Mouse (Mus musculus): ENCODE results near the gene Numbl. TPM values are rescaled to one million over a fixed set of nuclear protein-coding genes. Genes with fewer than 3 reads are reported as not detected.

Numbl gene
- total and polyA plus RNA-seq, 3 experiments: 3.7 to 9.7 (median 6.1) TPM

GRCm38 (mm10) chr7:27310996-27311535 lies 52.8 kb downstream of the Numbl start:
- H3K4me1 ChIP-seq (ENCODE audit: control insufficient read depth, insufficient read depth, low read length): peaks cover 7% of the 10 kb centered on the region
- H3K79me2 ChIP-seq (replicated peaks; ENCODE audit: control insufficient read depth, insufficient read depth, low read length): no peaks in the 10 kb centered on the region
- intact Hi-C loops (cut with DNase I): no loop called here
- no peak overlapping the region for H3K4me3 ChIP-seq
- no peak overlapping the region for H3K9ac ChIP-seq (ENCODE audit: low read depth, low read length)
- H3K27ac ChIP-seq: no peak overlapping the region
- no peak for DNase-seq
- H3K36me3 ChIP-seq (ENCODE audit: control insufficient read depth, insufficient read depth, low read length): peaks cover 5% of the 10 kb centered on the region; the same call in 1 of the 2 replicates
- no peaks in the 10 kb centered on the region for H3K27me3 ChIP-seq (ENCODE audit: control insufficient read depth, insufficient read depth, low read length)
- TF ChIP-seq EP300 (IDR thresholded peaks at IDR 0.05; ENCODE audit: insufficient read depth, low read depth, low read length) (no peak), CTCF (IDR thresholded peaks at IDR 0.05) (no peak), POLR2A (IDR thresholded peaks at IDR 0.05; ENCODE audit: insufficient read depth, low read depth, low read length) (no peak)
- WGBS: 43% methylated on average over 8 of the region's 8 CpGs

- TF ChIP-seq EP300 (IDR thresholded peaks at IDR 0.05; ENCODE audit: insufficient read depth, low read depth, low read length) (no peak), POLR2A (IDR thresholded peaks at IDR 0.05; ENCODE audit: insufficient read depth, low read depth, low read length) (no peak), CTCF (IDR thresholded peaks at IDR 0.05) (no peak)
- intact Hi-C loops (cut with DNase I): no loop called here
These were observed 53.5 kb downstream of the Numbl start for GRCm38 (mm10) chr7:27311651-27312284.

GRCm38 (mm10) chr7:27314393-27314792 lies 56.2 kb downstream of the Numbl start:
- no peak for DNase-seq
- Histone ChIP-seq H3K9ac (ENCODE audit: low read depth, low read length) (no peak overlapping the region), H3K27me3 (ENCODE audit: control insufficient read depth, insufficient read depth, low read length) (no peaks in the 10 kb centered on the region), H3K27ac (no peak overlapping the region), H3K4me3 (no peak overlapping the region), H3K4me1 (ENCODE audit: control insufficient read depth, insufficient read depth, low read length) (peaks cover 4% of the 10 kb centered on the region), H3K36me3 (ENCODE audit: control insufficient read depth, insufficient read depth, low read length) (no peaks in the 10 kb centered on the region), H3K79me2 (replicated peaks; ENCODE audit: control insufficient read depth, insufficient read depth, low read length) (no peaks in the 10 kb centered on the region)
- WGBS: 93% methylated on average over 3 of the region's 3 CpGs
- TF ChIP-seq EP300 (IDR thresholded peaks at IDR 0.05; ENCODE audit: insufficient read depth, low read depth, low read length): no peak
- TF ChIP-seq CTCF (IDR thresholded peaks at IDR 0.05): peak; percentile 57
- TF ChIP-seq POLR2A (IDR thresholded peaks at IDR 0.05; ENCODE audit: insufficient read depth, low read depth, low read length): no peak
- intact Hi-C loops (cut with DNase I): no loop called here

More at GRCm38 (mm10) chr7:27311651-27312284, 53.5 kb downstream of the Numbl start:
- Histone ChIP-seq H3K9ac (ENCODE audit: low read depth, low read length) (no peak overlapping the region), H3K4me3 (no peak overlapping the region), H3K79me2 (replicated peaks; ENCODE audit: control insufficient read depth, insufficient read depth, low read length) (no peaks in the 10 kb centered on the region), H3K27me3 (ENCODE audit: control insufficient read depth, insufficient read depth, low read length) (no peaks in the 10 kb centered on the region), H3K4me1 (ENCODE audit: control insufficient read depth, insufficient read depth, low read length) (peaks cover 7% of the 10 kb centered on the region), H3K36me3 (ENCODE audit: control insufficient read depth, insufficient read depth, low read length) (peaks cover 5% of the 10 kb centered on the region; the same call in 1 of the 2 replicates), H3K27ac (no peak overlapping the region)
- no peak for DNase-seq
- WGBS: 86% methylated on average over 12 of the region's 12 CpGs

GRCm38 (mm10) chr7:27315958-27316357 lies 57.7 kb downstream of the Numbl start:
- Histone ChIP-seq H3K79me2 (replicated peaks; ENCODE audit: control insufficient read depth, insufficient read depth, low read length) (no peaks in the 10 kb centered on the region), H3K4me1 (ENCODE audit: control insufficient read depth, insufficient read depth, low read length) (peaks cover under 1% of the 10 kb centered on the region), H3K36me3 (ENCODE audit: control insufficient read depth, insufficient read depth, low read length) (no peaks in the 10 kb centered on the region), H3K4me3 (no peak overlapping the region), H3K27ac (no peak overlapping the region), H3K27me3 (ENCODE audit: control insufficient read depth, insufficient read depth, low read length) (no peaks in the 10 kb centered on the region), H3K9ac (ENCODE audit: low read depth, low read length) (no peak overlapping the region)
- 55% methylated on average over 7 of the region's 7 CpGs for WGBS
- TF ChIP-seq POLR2A (IDR thresholded peaks at IDR 0.05; ENCODE audit: insufficient read depth, low read depth, low read length) (no peak), CTCF (IDR thresholded peaks at IDR 0.05) (no peak), EP300 (IDR thresholded peaks at IDR 0.05; ENCODE audit: insufficient read depth, low read depth, low read length) (no peak)
- DNase-seq: peak; percentile 57 to 76
- intact Hi-C loops (cut with DNase I): no loop called here

GRCm38 (mm10) chr7:27319411-27319810 lies 61.2 kb downstream of the Numbl start:
- WGBS: 88% methylated on average over 22 of the region's 22 CpGs
- no peak for DNase-seq
- H3K27me3 ChIP-seq (ENCODE audit: control insufficient read depth, insufficient read depth, low read length): no peaks in the 10 kb centered on the region
- H3K27ac ChIP-seq: no peak overlapping the region
- no peak overlapping the region for H3K4me3 ChIP-seq
- H3K9ac ChIP-seq (ENCODE audit: low read depth, low read length): no peak overlapping the region
- H3K79me2 ChIP-seq (replicated peaks; ENCODE audit: control insufficient read depth, insufficient read depth, low read length): no peaks in the 10 kb centered on the region
- intact Hi-C loops (cut with DNase I): no loop called here
- H3K36me3 ChIP-seq (ENCODE audit: control insufficient read depth, insufficient read depth, low read length): no peaks in the 10 kb centered on the region
- peaks cover 4% of the 10 kb centered on the region for H3K4me1 ChIP-seq (ENCODE audit: control insufficient read depth, insufficient read depth, low read length)
- TF ChIP-seq POLR2A (IDR thresholded peaks at IDR 0.05; ENCODE audit: insufficient read depth, low read depth, low read length) (no peak), CTCF (IDR thresholded peaks at IDR 0.05) (no peak), EP300 (IDR thresholded peaks at IDR 0.05; ENCODE audit: insufficient read depth, low read depth, low read length) (no peak)

- intact Hi-C loops (cut with DNase I): no loop called here
- Histone ChIP-seq H3K4me3 (peak overlapping the region; percentile 20; the same call in 1 of the 2 replicates), H3K4me1 (ENCODE audit: control insufficient read depth, insufficient read depth, low read length) (peaks cover 9% of the 10 kb centered on the region), H3K9ac (ENCODE audit: low read depth, low read length) (peak overlapping the region; percentile 40), H3K27me3 (ENCODE audit: control insufficient read depth, insufficient read depth, low read length) (no peaks in the 10 kb centered on the region), H3K79me2 (replicated peaks; ENCODE audit: control insufficient read depth, insufficient read depth, low read length) (no peaks in the 10 kb centered on the region), H3K36me3 (ENCODE audit: control insufficient read depth, insufficient read depth, low read length) (no peaks in the 10 kb centered on the region), H3K27ac (peak overlapping the region; percentile 60)
- WGBS: 30% methylated on average over 13 of the region's 13 CpGs
- TF ChIP-seq POLR2A (IDR thresholded peaks at IDR 0.05; ENCODE audit: insufficient read depth, low read depth, low read length) (0 out of 2 replicates have a peak, but pooled peaks have one; percentile 19), CTCF (IDR thresholded peaks at IDR 0.05) (no peak), EP300 (IDR thresholded peaks at IDR 0.05; ENCODE audit: insufficient read depth, low read depth, low read length) (no peak)
- peak; percentile 58 to 60 for DNase-seq
These were observed 64.1 kb downstream of the Numbl start for GRCm38 (mm10) chr7:27322291-27322690.
